Mouse (Mus musculus) midbrain, embryonic 13.5 days (tissue): ENCODE measurements around the gene Usp39. TPM values are rescaled to one million over a fixed set of nuclear protein-coding genes. Genes with fewer than 3 reads are reported as not detected.

Source experiments
- ATAC-seq: fragments of 200-750 bp; cut with Nextera tagmentation; 2 replicates; pipeline ENCODE4 v1.8.0; 2017; ENCODE audit warnings: mild to moderate bottlenecking, moderate TSS enrichment, moderate library complexity
- H3K27ac ChIP-seq: fragments of 300-500 bp; sonication (generic); 2 replicates; pipeline ENCODE4 v1.5.1; 2015; ENCODE audit warnings: inconsistent platforms, mild to moderate bottlenecking, moderate library complexity
- H3K27me3 ChIP-seq: fragments of 300-500 bp; sonication (generic); 2 replicates; pipeline ENCODE4 v1.6.1; 2015; ENCODE audit warnings: mild to moderate bottlenecking, inconsistent platforms
- H3K36me3 ChIP-seq: fragments of 300-500 bp; sonication (generic); 2 replicates; pipeline ENCODE4 v1.6.1; 2015; ENCODE audit warnings: mild to moderate bottlenecking, inconsistent platforms
- H3K4me1 ChIP-seq: fragments of 300-500 bp; sonication (generic); replicated peaks from 2 replicates; pipeline ENCODE4 v1.6.1; 2015; ENCODE audit warnings: inconsistent platforms
- H3K4me2 ChIP-seq: fragments of 300-500 bp; sonication (generic); replicated peaks from 2 replicates; pipeline ENCODE4 v1.6.1; 2015; ENCODE audit warnings: moderate library complexity, mild to moderate bottlenecking, inconsistent platforms
- H3K4me3 ChIP-seq: fragments of 300-500 bp; sonication (generic); replicated peaks from 2 replicates; pipeline ENCODE4 v1.5.1; 2015; ENCODE audit warnings: mild to moderate bottlenecking, inconsistent platforms
- H3K9ac ChIP-seq: fragments of 300-500 bp; sonication (generic); replicated peaks from 2 replicates; pipeline ENCODE4 v1.6.1; 2015; ENCODE audit warnings: mild to moderate bottlenecking, inconsistent platforms
- H3K9me3 ChIP-seq: fragments of 300-500 bp; sonication (generic); 2 replicates; pipeline ENCODE4 v1.6.1; 2016; ENCODE audit warnings: mild to moderate bottlenecking, inconsistent platforms
- WGBS: fragments of 180-500 bp; shearing (Covaris S2); methylation state at CpG from one replicate; pipeline ENCODE4 v1.1.7; 2015; 5-methylcytosine and 5-hydroxymethylcytosine counted together
- polyA plus RNA-seq: library from polyadenylated mRNA; unstranded; fragments of >200 nt; fragmentation: Nextera tagmentation; extraction: Ambion mirVana; gene quantifications from 2 replicates; pipeline ENCODE4 v1.2.1, GENCODE M21; 2015

Gene Usp39
- polyA plus RNA-seq, 1 experiment from 2014 or later, result 53.4 TPM

GRCm38 (mm10) chr6:72277508-72278166 lies 67.3 kb downstream of the Usp39 start:
- H3K4me2 ChIP-seq, result no peak overlapping the region
- H3K4me1 ChIP-seq, result 0 out of 2 replicates have a peak, but pooled peaks cover 2% of the 10 kb centered on the region
- H3K27me3 ChIP-seq, result no peaks in the 10 kb centered on the region
- no peak overlapping the region for H3K4me3 ChIP-seq
- no peak overlapping the region for H3K9ac ChIP-seq
- 0 out of 2 replicates have a peak, but pooled peaks cover 2% of the 10 kb centered on the region for H3K9me3 ChIP-seq
- H3K36me3 ChIP-seq, result no peaks in the 10 kb centered on the region
- WGBS, result 64% methylated on average over 9 of the region's 9 CpGs
- H3K27ac ChIP-seq, result 0 out of 2 replicates have a peak overlapping the region, but pooled peaks have one; percentile 3
- no peak for ATAC-seq

DNA sequence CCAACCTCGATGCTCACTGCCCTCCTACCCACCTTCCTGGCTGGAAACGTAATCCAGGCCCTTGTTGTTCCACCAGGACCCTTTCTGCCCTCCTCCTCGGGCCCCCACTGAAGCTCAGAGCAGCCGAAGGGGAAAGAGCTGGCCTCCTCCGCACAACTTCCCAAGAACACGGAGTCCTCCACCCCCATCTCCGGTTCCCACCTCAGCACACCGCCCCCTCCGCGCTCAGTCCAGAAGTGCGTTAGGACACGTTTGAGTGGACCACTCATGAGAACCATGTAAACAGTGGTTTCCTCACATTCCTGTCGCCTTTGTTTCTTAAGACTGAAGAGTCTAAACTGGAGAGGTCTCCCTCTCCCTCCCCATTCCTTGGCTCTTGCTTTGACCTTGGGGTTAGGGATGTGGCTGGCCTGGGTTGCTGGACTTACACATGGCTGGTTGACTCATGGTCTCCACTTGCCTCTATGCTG lies 68.0 kb downstream of the Usp39 start:
- Histone ChIP-seq H3K27ac (0 out of 2 replicates have a peak overlapping the region, but pooled peaks have one; percentile 3), H3K9me3 (0 out of 2 replicates have a peak, but pooled peaks cover 2% of the 10 kb centered on the region), H3K4me1 (0 out of 2 replicates have a peak, but pooled peaks cover 2% of the 10 kb centered on the region), H3K27me3 (no peaks in the 10 kb centered on the region), H3K36me3 (no peaks in the 10 kb centered on the region), H3K4me2 (no peak overlapping the region), H3K4me3 (no peak overlapping the region), H3K9ac (no peak overlapping the region)
- WGBS, result 85% methylated on average over 13 of the region's 13 CpGs
- ATAC-seq, result no peak

DNA sequence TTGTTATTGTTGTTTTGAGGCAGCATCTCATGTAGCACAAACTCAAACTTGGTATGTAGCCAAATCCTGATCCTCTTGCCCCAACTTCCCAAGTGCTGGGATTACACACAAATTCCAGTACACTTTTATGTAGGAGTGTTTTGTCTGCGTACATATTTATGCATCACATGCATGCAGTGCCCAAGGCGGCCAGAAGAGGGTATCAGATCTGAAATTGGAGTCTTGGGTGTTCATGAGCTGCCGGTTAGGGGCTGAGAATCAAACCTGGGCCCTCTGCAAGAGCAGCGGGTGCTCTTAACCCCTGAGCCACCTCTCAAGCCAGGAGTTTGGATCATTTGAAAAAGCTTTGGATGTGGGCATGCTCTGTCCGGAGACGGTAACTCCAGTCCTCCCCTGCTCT lies 68.8 kb downstream of the Usp39 start:
- no peak overlapping the region for H3K4me2 ChIP-seq
- H3K4me3 ChIP-seq, result no peak overlapping the region
- 0 out of 2 replicates have a peak, but pooled peaks cover 2% of the 10 kb centered on the region for H3K4me1 ChIP-seq
- no peak overlapping the region for H3K27ac ChIP-seq
- no peaks in the 10 kb centered on the region for H3K36me3 ChIP-seq
- H3K27me3 ChIP-seq, result no peaks in the 10 kb centered on the region
- ATAC-seq, result no peak
- no peak overlapping the region for H3K9ac ChIP-seq
- WGBS, result 93% methylated on average over 6 of the region's 6 CpGs
- 0 out of 2 replicates have a peak, but pooled peaks cover 2% of the 10 kb centered on the region for H3K9me3 ChIP-seq

GRCm38 (mm10) chr6:72275527-72275926 lies 69.5 kb downstream of the Usp39 start:
- 81% methylated on average over 4 of the region's 4 CpGs for WGBS
- no peak overlapping the region for H3K9ac ChIP-seq
- no peak overlapping the region for H3K4me3 ChIP-seq
- H3K36me3 ChIP-seq, result no peaks in the 10 kb centered on the region
- H3K9me3 ChIP-seq, result 0 out of 2 replicates have a peak, but pooled peaks cover 2% of the 10 kb centered on the region
- no peak for ATAC-seq
- no peak overlapping the region for H3K27ac ChIP-seq
- H3K4me2 ChIP-seq, result no peak overlapping the region
- no peaks in the 10 kb centered on the region for H3K27me3 ChIP-seq
- H3K4me1 ChIP-seq, result 0 out of 2 replicates have a peak, but pooled peaks cover 2% of the 10 kb centered on the region

- no peak overlapping the region for H3K27ac ChIP-seq
- no peak overlapping the region for H3K9ac ChIP-seq
- H3K4me2 ChIP-seq, result no peak overlapping the region
- H3K9me3 ChIP-seq, result 0 out of 2 replicates have a peak, but pooled peaks cover 2% of the 10 kb centered on the region
- H3K36me3 ChIP-seq, result no peaks in the 10 kb centered on the region
- ATAC-seq, result no peak
- H3K4me3 ChIP-seq, result no peak overlapping the region
- no peaks in the 10 kb centered on the region for H3K27me3 ChIP-seq
- WGBS, result 81% methylated on average over 6 of the region's 6 CpGs
- 0 out of 2 replicates have a peak, but pooled peaks cover 2% of the 10 kb centered on the region for H3K4me1 ChIP-seq
Observed at GRCm38 (mm10) chr6:72273153-72273552, 71.8 kb downstream of the Usp39 start.

GRCm38 (mm10) chr6:72272161-72272696 lies 72.8 kb downstream of the Usp39 start:
- no peak overlapping the region for H3K4me2 ChIP-seq
- no peaks in the 10 kb centered on the region for H3K36me3 ChIP-seq
- H3K4me3 ChIP-seq, result no peak overlapping the region
- no peak overlapping the region for H3K27ac ChIP-seq
- no peak for ATAC-seq
- 0 out of 2 replicates have a peak, but pooled peaks cover 2% of the 10 kb centered on the region for H3K9me3 ChIP-seq
- H3K4me1 ChIP-seq, result no peaks in the 10 kb centered on the region
- no peak overlapping the region for H3K9ac ChIP-seq
- H3K27me3 ChIP-seq, result no peaks in the 10 kb centered on the region
- WGBS, result 87% methylated on average over 10 of the region's 10 CpGs

- 86% methylated on average over 11 of the region's 11 CpGs for WGBS
- no peak overlapping the region for H3K4me3 ChIP-seq
- no peak overlapping the region for H3K27ac ChIP-seq
- peaks cover 3% of the 10 kb centered on the region; the same call in 1 of the 2 replicates for H3K27me3 ChIP-seq
- no peaks in the 10 kb centered on the region for H3K4me1 ChIP-seq
- H3K4me2 ChIP-seq, result no peak overlapping the region
- no peaks in the 10 kb centered on the region for H3K36me3 ChIP-seq
- H3K9ac ChIP-seq, result no peak overlapping the region
- no peaks in the 10 kb centered on the region for H3K9me3 ChIP-seq
- no peak for ATAC-seq
Observed at GRCm38 (mm10) chr6:72270952-72271519, 73.9 kb downstream of the Usp39 start.

GRCm38 (mm10) chr6:72270258-72270657 lies 74.7 kb downstream of the Usp39 start:
- no peak overlapping the region for H3K27ac ChIP-seq
- H3K36me3 ChIP-seq, result no peaks in the 10 kb centered on the region
- ATAC-seq, result no peak
- 84% methylated on average over 5 of the region's 5 CpGs for WGBS
- H3K9me3 ChIP-seq, result no peaks in the 10 kb centered on the region
- peaks cover 3% of the 10 kb centered on the region; the same call in 1 of the 2 replicates for H3K27me3 ChIP-seq
- no peaks in the 10 kb centered on the region; the same call in 1 of the 2 replicates for H3K4me1 ChIP-seq
- H3K4me2 ChIP-seq, result no peak overlapping the region
- H3K4me3 ChIP-seq, result no peak overlapping the region
- H3K9ac ChIP-seq, result no peak overlapping the region

Other genes with a start within 250 kb of the Usp39 start
- 40.7 and 42.4 TPM in 2 replicates for gene St3gal5, start 247.6 kb downstream of the Usp39 start, polyA plus RNA-seq
- 2.2 and 3.8 TPM in 2 replicates for gene Atoh8, start 109.6 kb downstream of the Usp39 start, polyA plus RNA-seq
- gene Sftpb, start 40.6 kb downstream of the Usp39 start, polyA plus RNA-seq, result not detected in 2 replicates
- 21.7 and 23.9 TPM in 2 replicates for gene 0610030E20Rik, start 2.1 kb upstream of the Usp39 start, polyA plus RNA-seq
- gene Tmem150a, start 10.3 kb upstream of the Usp39 start, polyA plus RNA-seq, result 10.3 and 11.5 TPM in 2 replicates
- 127 and 132 TPM in 2 replicates for gene Rnf181, start 21.8 kb upstream of the Usp39 start, polyA plus RNA-seq
- 14.5 and 15.9 TPM in 2 replicates for gene Vamp5, start 35.3 kb upstream of the Usp39 start, polyA plus RNA-seq
- 21.7 and 21.9 TPM in 2 replicates for gene Vamp8, start 45.5 kb upstream of the Usp39 start, polyA plus RNA-seq
- 14.4 and 18.7 TPM in 2 replicates for gene Ggcx, start 69.1 kb upstream of the Usp39 start, polyA plus RNA-seq
- gene Mat2a, start 94.4 kb upstream of the Usp39 start, polyA plus RNA-seq, result 439 and 454 TPM in 2 replicates
- gene Sh2d6, start 176.5 kb upstream of the Usp39 start, polyA plus RNA-seq, result 1.5 TPM in 2 replicates
- 5.3 and 5.7 TPM in 2 replicates for gene Capg, start 199.2 kb upstream of the Usp39 start, polyA plus RNA-seq